ENCODE assay signal across 7 mouse cellular contexts in genomic region chr3:52007602-52008252, GRCm38 (mm10).
DNase-seq lines count a peak whose midpoint lies in the region; ATAC-seq lines count a peak whose summit lies in the region.

No protein-coding gene starts in this region.

- peak overlapping the region; percentile 88 for H3K4me2 ChIP-seq in intestine, embryonic 16.5 days (ENCODE audit: low read depth, low read length)
- peak overlapping the region; percentile 59 for H3K4me2 ChIP-seq in midbrain, embryonic 12.5 days (replicated peaks)

- no peaks in the 10 kb centered on the region for H3K27me3 ChIP-seq in intestine, embryonic 16.5 days (replicated peaks; ENCODE audit: control insufficient read depth, insufficient read depth, low read length)
- H3K27me3 ChIP-seq in midbrain, embryonic 12.5 days, result no peaks in the 10 kb centered on the region

- peak; percentile 58 for ATAC-seq in intestine, embryonic 16.5 days
- peak; percentile 90 for ATAC-seq in midbrain, embryonic 12.5 days (ENCODE audit: low FRiP score, low read depth)

- WGBS in intestine, embryonic 16.5 days, result under 1% methylated on average over 20 of the region's 21 CpGs
- under 1% methylated on average over 20 of the region's 21 CpGs for WGBS in midbrain, embryonic 12.5 days

- peak overlapping the region; percentile 57 for H3K27ac ChIP-seq in intestine, embryonic 16.5 days (ENCODE audit: low read length)
- H3K27ac ChIP-seq in midbrain, embryonic 12.5 days (replicated peaks), result peak overlapping the region; percentile 95

- no peaks in the 10 kb centered on the region for H3K36me3 ChIP-seq in intestine, embryonic 16.5 days (ENCODE audit: control insufficient read depth, insufficient read depth, low read length)
- H3K36me3 ChIP-seq in midbrain, embryonic 12.5 days, result no peaks in the 10 kb centered on the region

- H3K4me3 ChIP-seq in intestine, embryonic 16.5 days (ENCODE audit: low read length), result peak overlapping the region; percentile 57
- H3K4me3 ChIP-seq in midbrain, embryonic 12.5 days, result peak overlapping the region; percentile 33

- H3K9me3 ChIP-seq in intestine, embryonic 16.5 days (ENCODE audit: control insufficient read depth, low read length), result no peaks in the 10 kb centered on the region
- no peaks in the 10 kb centered on the region for H3K9me3 ChIP-seq in midbrain, embryonic 12.5 days

- H3K9ac ChIP-seq in intestine, embryonic 16.5 days (ENCODE audit: low read depth, low read length), result peak overlapping the region; percentile 56
- peak overlapping the region; percentile 50 for H3K9ac ChIP-seq in midbrain, embryonic 12.5 days (replicated peaks)

- H3K4me1 ChIP-seq in intestine, embryonic 16.5 days (ENCODE audit: control insufficient read depth, insufficient read depth, low read length), result peaks cover 20% of the 10 kb centered on the region
- peaks cover 49% of the 10 kb centered on the region for H3K4me1 ChIP-seq in midbrain, embryonic 12.5 days

- intact Hi-C loops in left cerebral cortex, postnatal 4 days (cut with DNase I), result loop anchor here (5.0 kb wide), 1 partner anchor 305 kb away; no protein-coding TSS in a partner anchor

- peak; percentile 48 for DNase-seq in adrenal gland, adult 2 months
- peak; percentile 88 for DNase-seq in cerebellum, postnatal 25 days
- peak; percentile 43 for DNase-seq in gastrocnemius, postnatal 25 days
- DNase-seq in left cerebral cortex, postnatal 4 days, result peak; percentile 92
- DNase-seq in spleen, postnatal 10 days (ENCODE audit: low spot score in 2 of 2), result peak; percentile 14 to 63

Comparison
In these comparisons a context has a peak if more than half of its experiments do, and no peak if none do; other contexts are left out.
1. Peak in every context shown above with its lines: DNase-seq, ATAC-seq, H3K4me3 ChIP-seq and H3K27ac ChIP-seq.
2. DNase-seq: peak in every context shown above with its lines; median percentile 92 in left cerebral cortex, postnatal 4 days; 88 in cerebellum, postnatal 25 days; 48 in adrenal gland, adult 2 months; 43 in gastrocnemius, postnatal 25 days; 38 in spleen, postnatal 10 days.